Mouse (Mus musculus) midbrain, embryonic 13.5 days (tissue): ENCODE measurements at regions not wholly inside any gene's neighbourhood (a gene's known extent, or its start where the extent isn't known, plus 50 kb on each side); places are given as distances from the start of the nearest gene placed in this dataset.

Source experiments
- ATAC-seq: fragments of 200-750 bp; cut with Nextera tagmentation; 2 replicates; pipeline ENCODE4 v1.8.0; 2017; ENCODE audit warnings: mild to moderate bottlenecking, moderate TSS enrichment, moderate library complexity
- H3K27ac ChIP-seq: fragments of 300-500 bp; sonication (generic); 2 replicates; pipeline ENCODE4 v1.5.1; 2015; ENCODE audit warnings: inconsistent platforms, mild to moderate bottlenecking, moderate library complexity
- H3K27me3 ChIP-seq: fragments of 300-500 bp; sonication (generic); 2 replicates; pipeline ENCODE4 v1.6.1; 2015; ENCODE audit warnings: mild to moderate bottlenecking, inconsistent platforms
- H3K36me3 ChIP-seq: fragments of 300-500 bp; sonication (generic); 2 replicates; pipeline ENCODE4 v1.6.1; 2015; ENCODE audit warnings: mild to moderate bottlenecking, inconsistent platforms
- H3K4me1 ChIP-seq: fragments of 300-500 bp; sonication (generic); replicated peaks from 2 replicates; pipeline ENCODE4 v1.6.1; 2015; ENCODE audit warnings: inconsistent platforms
- H3K4me2 ChIP-seq: fragments of 300-500 bp; sonication (generic); replicated peaks from 2 replicates; pipeline ENCODE4 v1.6.1; 2015; ENCODE audit warnings: moderate library complexity, mild to moderate bottlenecking, inconsistent platforms
- H3K4me3 ChIP-seq: fragments of 300-500 bp; sonication (generic); replicated peaks from 2 replicates; pipeline ENCODE4 v1.5.1; 2015; ENCODE audit warnings: mild to moderate bottlenecking, inconsistent platforms
- H3K9ac ChIP-seq: fragments of 300-500 bp; sonication (generic); replicated peaks from 2 replicates; pipeline ENCODE4 v1.6.1; 2015; ENCODE audit warnings: mild to moderate bottlenecking, inconsistent platforms
- H3K9me3 ChIP-seq: fragments of 300-500 bp; sonication (generic); 2 replicates; pipeline ENCODE4 v1.6.1; 2016; ENCODE audit warnings: mild to moderate bottlenecking, inconsistent platforms
- WGBS: fragments of 180-500 bp; shearing (Covaris S2); methylation state at CpG from one replicate; pipeline ENCODE4 v1.1.7; 2015; 5-methylcytosine and 5-hydroxymethylcytosine counted together

DNA sequence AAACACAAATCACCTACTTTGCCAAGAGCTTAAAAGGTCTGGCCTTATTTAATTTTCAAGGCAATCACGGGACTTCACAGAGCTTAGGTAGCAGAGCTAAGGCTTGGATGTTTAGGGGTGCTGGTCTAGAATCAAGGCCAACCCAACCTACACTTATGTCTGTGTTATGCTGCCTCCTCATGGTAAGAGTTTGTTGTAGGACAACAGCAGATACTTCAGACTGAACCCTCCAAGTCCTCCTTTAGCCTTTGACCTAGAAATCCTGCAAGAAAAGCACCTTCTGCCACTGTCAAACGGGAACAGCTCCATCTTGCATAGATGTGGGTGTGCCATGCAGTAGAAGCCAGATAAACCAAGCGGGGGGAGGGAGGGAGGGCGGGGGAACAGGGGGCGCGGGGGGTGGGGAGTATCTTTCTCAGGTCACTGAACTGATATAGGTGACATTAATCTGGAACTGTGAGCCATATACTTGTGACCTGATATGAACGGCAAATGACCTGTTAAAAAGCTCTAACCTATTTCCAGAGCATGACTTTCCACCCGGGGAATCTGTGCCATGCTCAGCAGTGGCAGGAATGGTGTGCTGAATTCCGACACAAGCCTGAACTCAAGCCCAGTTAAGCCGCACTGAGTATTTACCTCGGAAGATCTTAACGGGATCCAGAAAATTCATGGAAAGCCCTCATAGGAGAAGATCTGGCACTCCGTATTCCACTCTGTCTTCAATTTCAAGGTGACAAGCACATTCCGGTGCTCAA is 838.3 kb downstream of the Gsdmc2 start:
- H3K4me2 ChIP-seq: no peak overlapping the region
- H3K36me3 ChIP-seq: no peaks in the 10 kb centered on the region
- no peaks in the 10 kb centered on the region for H3K27me3 ChIP-seq
- no peaks in the 10 kb centered on the region for H3K9me3 ChIP-seq
- no peak overlapping the region for H3K9ac ChIP-seq
- 89% methylated on average over 14 of the region's 14 CpGs for WGBS
- no peak overlapping the region for H3K27ac ChIP-seq
- H3K4me1 ChIP-seq: no peaks in the 10 kb centered on the region
- no peak for ATAC-seq
- no peak overlapping the region for H3K4me3 ChIP-seq

- H3K36me3 ChIP-seq: no peaks in the 10 kb centered on the region
- H3K4me2 ChIP-seq: no peak overlapping the region
- no peak for ATAC-seq
- H3K27ac ChIP-seq: no peak overlapping the region
- no peak overlapping the region for H3K4me3 ChIP-seq
- H3K9ac ChIP-seq: no peak overlapping the region
- no peaks in the 10 kb centered on the region for H3K9me3 ChIP-seq
- no peaks in the 10 kb centered on the region for H3K27me3 ChIP-seq
- H3K4me1 ChIP-seq: no peaks in the 10 kb centered on the region
- 92% methylated on average over 2 of the region's 2 CpGs for WGBS
Observed at GRCm38 (mm10) chr15:62994691-62995090, 850.3 kb downstream of the Gsdmc2 start.

DNA sequence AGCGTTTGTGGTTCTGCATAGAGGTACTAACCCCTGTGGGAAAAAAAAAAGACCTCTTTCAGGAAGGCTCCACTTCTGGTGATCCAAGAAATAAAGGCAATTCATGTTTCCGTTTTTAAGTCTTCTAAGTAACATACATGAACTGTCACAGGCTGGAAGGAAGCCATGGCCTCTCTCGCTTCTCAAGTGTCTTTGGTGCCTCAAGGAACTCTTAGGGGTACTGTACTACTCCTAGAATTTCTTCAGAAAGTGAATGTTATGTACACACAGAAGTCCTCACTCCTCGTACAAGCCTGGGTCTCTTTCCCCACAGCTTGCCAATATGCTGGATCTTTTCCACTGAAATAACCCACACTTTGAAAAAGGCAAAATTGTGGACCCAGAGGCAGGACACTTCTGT is 858.1 kb downstream of the Gsdmc2 start:
- H3K4me2 ChIP-seq: no peak overlapping the region
- H3K9me3 ChIP-seq: no peaks in the 10 kb centered on the region
- no peak overlapping the region for H3K9ac ChIP-seq
- no peak overlapping the region for H3K27ac ChIP-seq
- no peak for ATAC-seq
- 88% methylated on average over 4 of the region's 4 CpGs for WGBS
- no peak overlapping the region for H3K4me3 ChIP-seq
- no peaks in the 10 kb centered on the region for H3K36me3 ChIP-seq
- H3K27me3 ChIP-seq: no peaks in the 10 kb centered on the region
- H3K4me1 ChIP-seq: no peaks in the 10 kb centered on the region

GRCm38 (mm10) chr15:62986147-62986546 is 858.8 kb downstream of the Gsdmc2 start:
- H3K4me2 ChIP-seq: no peak overlapping the region
- no peaks in the 10 kb centered on the region for H3K4me1 ChIP-seq
- no peak overlapping the region for H3K9ac ChIP-seq
- H3K4me3 ChIP-seq: no peak overlapping the region
- no peaks in the 10 kb centered on the region for H3K27me3 ChIP-seq
- H3K9me3 ChIP-seq: no peaks in the 10 kb centered on the region
- H3K36me3 ChIP-seq: no peaks in the 10 kb centered on the region
- ATAC-seq: no peak
- 80% methylated on average over 7 of the region's 7 CpGs for WGBS
- no peak overlapping the region for H3K27ac ChIP-seq

- Histone ChIP-seq H3K9me3 (no peaks in the 10 kb centered on the region), H3K27me3 (no peaks in the 10 kb centered on the region), H3K36me3 (no peaks in the 10 kb centered on the region), H3K9ac (no peak overlapping the region), H3K4me2 (no peak overlapping the region), H3K27ac (no peak overlapping the region), H3K4me1 (no peaks in the 10 kb centered on the region), H3K4me3 (no peak overlapping the region)
- ATAC-seq: no peak
- 96% methylated on average over 2 of the region's 2 CpGs for WGBS
Observed at GRCm38 (mm10) chr15:62970566-62970965, 874.4 kb downstream of the Gsdmc2 start.

GRCm38 (mm10) chr15:62962681-62963080 is 882.3 kb downstream of the Gsdmc2 start:
- no peaks in the 10 kb centered on the region for H3K36me3 ChIP-seq
- WGBS: 91% methylated on average over 5 of the region's 5 CpGs
- no peaks in the 10 kb centered on the region for H3K27me3 ChIP-seq
- no peak for ATAC-seq
- no peak overlapping the region for H3K4me2 ChIP-seq
- H3K4me1 ChIP-seq: no peaks in the 10 kb centered on the region
- H3K27ac ChIP-seq: no peak overlapping the region
- no peak overlapping the region for H3K9ac ChIP-seq
- H3K4me3 ChIP-seq: no peak overlapping the region
- no peaks in the 10 kb centered on the region for H3K9me3 ChIP-seq

GRCm38 (mm10) chr15:62960623-62961022 is 884.4 kb downstream of the Gsdmc2 start:
- no peak for ATAC-seq
- no peaks in the 10 kb centered on the region for H3K27me3 ChIP-seq
- H3K9ac ChIP-seq: no peak overlapping the region
- no peak overlapping the region for H3K4me2 ChIP-seq
- 94% methylated on average over 1 of the region's 1 CpGs for WGBS
- no peak overlapping the region for H3K4me3 ChIP-seq
- H3K4me1 ChIP-seq: no peaks in the 10 kb centered on the region
- no peaks in the 10 kb centered on the region for H3K36me3 ChIP-seq
- H3K27ac ChIP-seq: no peak overlapping the region
- no peaks in the 10 kb centered on the region for H3K9me3 ChIP-seq

DNA sequence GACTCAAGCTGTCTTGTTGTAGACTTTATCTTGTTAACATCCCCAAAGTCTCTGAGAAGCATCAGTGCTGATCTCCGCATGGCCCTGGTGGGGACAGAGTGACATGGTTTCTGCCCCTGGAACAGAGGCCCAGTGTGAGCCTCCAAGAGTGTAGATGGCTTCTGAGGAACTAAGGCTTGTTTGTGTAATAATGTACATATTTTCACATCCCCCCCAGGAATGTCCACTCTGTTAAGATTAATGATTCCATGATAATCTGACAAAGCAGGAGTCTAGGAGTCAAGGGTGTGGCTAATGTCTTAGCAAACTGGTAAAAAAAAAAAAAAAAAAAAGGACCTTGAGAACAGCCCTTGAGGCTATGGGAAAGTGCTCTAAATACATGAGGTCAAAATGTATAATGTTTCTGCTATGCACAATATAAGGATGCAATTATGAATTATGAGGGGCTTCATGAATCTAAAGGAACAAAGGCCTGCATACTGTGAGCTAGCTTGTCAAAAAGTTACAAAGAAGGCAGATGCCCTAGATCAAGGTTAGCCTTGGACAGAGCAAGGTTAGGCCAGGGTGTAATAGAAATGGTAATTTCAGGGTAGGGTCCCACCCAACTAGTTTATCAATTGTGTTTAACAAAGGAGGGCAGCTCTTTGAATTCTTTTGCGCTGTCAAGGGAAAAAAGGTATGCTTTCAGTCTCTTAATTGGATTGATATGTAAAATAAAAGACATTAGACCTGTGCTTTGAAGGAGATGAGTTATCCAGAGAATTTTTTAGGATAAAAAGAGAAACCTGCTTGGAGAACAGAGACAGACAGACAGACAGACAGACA is 886.3 kb downstream of the Gsdmc2 start:
- WGBS: 81% methylated on average over 2 of the region's 2 CpGs
- no peak overlapping the region for H3K9ac ChIP-seq
- no peak for ATAC-seq
- no peaks in the 10 kb centered on the region for H3K27me3 ChIP-seq
- H3K4me2 ChIP-seq: no peak overlapping the region
- no peaks in the 10 kb centered on the region for H3K4me1 ChIP-seq
- no peaks in the 10 kb centered on the region for H3K36me3 ChIP-seq
- H3K4me3 ChIP-seq: no peak overlapping the region
- no peak overlapping the region for H3K27ac ChIP-seq
- no peaks in the 10 kb centered on the region for H3K9me3 ChIP-seq

GRCm38 (mm10) chr15:62954889-62955288 is 890.1 kb downstream of the Gsdmc2 start:
- ATAC-seq: no peak
- Histone ChIP-seq H3K9me3 (no peaks in the 10 kb centered on the region), H3K27me3 (no peaks in the 10 kb centered on the region), H3K4me1 (peaks cover 9% of the 10 kb centered on the region; the same call in 1 of the 2 replicates), H3K27ac (no peak overlapping the region), H3K4me3 (no peak overlapping the region), H3K9ac (no peak overlapping the region), H3K4me2 (no peak overlapping the region), H3K36me3 (no peaks in the 10 kb centered on the region)
- WGBS: 97% methylated on average over 1 of the region's 1 CpGs

- Histone ChIP-seq H3K9ac (no peak overlapping the region), H3K4me1 (peaks cover 9% of the 10 kb centered on the region; the same call in 1 of the 2 replicates), H3K4me3 (no peak overlapping the region), H3K27me3 (no peaks in the 10 kb centered on the region), H3K4me2 (no peak overlapping the region), H3K9me3 (no peaks in the 10 kb centered on the region), H3K27ac (no peak overlapping the region), H3K36me3 (no peaks in the 10 kb centered on the region)
- 68% methylated on average over 9 of the region's 9 CpGs for WGBS
- no peak for ATAC-seq
Observed at GRCm38 (mm10) chr15:62954322-62954820, 890.6 kb downstream of the Gsdmc2 start.

DNA sequence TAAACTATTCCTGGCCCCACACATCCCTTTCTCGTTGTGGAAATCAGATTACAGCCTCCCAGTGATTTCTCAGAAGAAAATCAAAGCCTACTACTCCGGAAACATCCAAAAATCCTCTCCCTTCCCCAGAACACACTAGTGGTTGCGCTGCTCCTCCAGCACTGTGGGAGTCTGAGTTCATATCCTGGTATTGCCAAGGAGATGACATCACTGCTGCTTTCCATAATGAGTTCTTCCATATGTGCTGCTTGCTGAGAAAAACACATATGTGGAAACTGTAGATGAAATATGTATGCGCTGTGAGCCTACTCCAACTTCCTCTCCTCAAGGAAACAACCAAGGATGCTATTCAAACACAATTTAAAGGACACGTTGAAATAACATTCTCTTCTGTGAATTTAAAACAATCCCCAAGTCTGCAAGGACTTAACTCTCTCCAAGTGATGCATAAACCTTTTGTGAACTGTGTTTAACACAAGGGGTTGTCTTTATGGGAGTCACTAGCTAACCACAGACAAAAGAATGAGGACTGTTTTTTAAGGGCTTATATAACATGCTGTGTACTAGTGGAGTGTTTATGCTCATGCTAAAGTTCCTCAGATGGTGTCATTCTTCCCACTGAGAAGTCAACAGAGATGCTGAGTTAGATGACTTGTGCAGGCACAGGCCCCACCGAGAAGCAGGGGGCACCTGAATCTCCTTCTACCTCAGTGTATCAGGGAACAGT is 891.6 kb downstream of the Gsdmc2 start:
- Histone ChIP-seq H3K27ac (no peak overlapping the region), H3K9me3 (no peaks in the 10 kb centered on the region), H3K4me2 (no peak overlapping the region), H3K4me3 (no peak overlapping the region), H3K36me3 (no peaks in the 10 kb centered on the region), H3K27me3 (no peaks in the 10 kb centered on the region), H3K9ac (no peak overlapping the region), H3K4me1 (peaks cover 9% of the 10 kb centered on the region; the same call in 1 of the 2 replicates)
- no peak; the same call in 1 of the 2 replicates for ATAC-seq
- 65% methylated on average over 6 of the region's 6 CpGs for WGBS
